Mouse (Mus musculus) limb, embryonic 15.5 days (tissue): ENCODE measurements at regions not wholly inside any gene's neighbourhood (a gene's known extent, or its start where the extent isn't known, plus 50 kb on each side); places are given as distances from the start of the nearest gene placed in this dataset.

Source experiments
- ATAC-seq: fragments of 200-750 bp; cut with Nextera tagmentation; 2 replicates; pipeline ENCODE4 v1.8.0; 2017; ENCODE audit warnings: low read depth, moderate TSS enrichment; ENCODE audit not compliant: insufficient number of reproducible peaks, low FRiP score, low TSS enrichment
- H3K27ac ChIP-seq: fragments of 300-500 bp; sonication (generic); 2 replicates; pipeline ENCODE4 v1.5.1; 2015; ENCODE audit warnings: moderate library complexity, mild to moderate bottlenecking, inconsistent platforms
- H3K27me3 ChIP-seq: fragments of 300-500 bp; sonication (generic); 2 replicates; pipeline ENCODE4 v1.6.1; 2015; ENCODE audit warnings: inconsistent platforms
- H3K36me3 ChIP-seq: fragments of 300-500 bp; sonication (generic); 2 replicates; pipeline ENCODE4 v1.6.1; 2015; ENCODE audit warnings: inconsistent platforms
- H3K4me1 ChIP-seq: fragments of 300-500 bp; sonication (generic); 2 replicates; pipeline ENCODE4 v1.6.1; 2015; ENCODE audit warnings: inconsistent platforms
- H3K4me2 ChIP-seq: fragments of 300-500 bp; sonication (generic); 2 replicates; pipeline ENCODE4 v1.6.1; 2015; ENCODE audit warnings: mild to moderate bottlenecking, inconsistent platforms
- H3K4me3 ChIP-seq: fragments of 300-500 bp; sonication (generic); 2 replicates; pipeline ENCODE4 v1.5.1; 2015; ENCODE audit warnings: mild to moderate bottlenecking, inconsistent platforms
- H3K9ac ChIP-seq: fragments of 300-500 bp; sonication (generic); 2 replicates; pipeline ENCODE4 v1.6.1; 2015; ENCODE audit warnings: inconsistent platforms
- H3K9me3 ChIP-seq: fragments of 300-500 bp; sonication (generic); 2 replicates; pipeline ENCODE4 v1.6.1; 2016; ENCODE audit warnings: inconsistent platforms
- WGBS: fragments of 180-500 bp; shearing (Covaris S2); methylation state at CpG from one replicate; pipeline ENCODE4 v1.1.7; 2015; 5-methylcytosine and 5-hydroxymethylcytosine counted together

DNA sequence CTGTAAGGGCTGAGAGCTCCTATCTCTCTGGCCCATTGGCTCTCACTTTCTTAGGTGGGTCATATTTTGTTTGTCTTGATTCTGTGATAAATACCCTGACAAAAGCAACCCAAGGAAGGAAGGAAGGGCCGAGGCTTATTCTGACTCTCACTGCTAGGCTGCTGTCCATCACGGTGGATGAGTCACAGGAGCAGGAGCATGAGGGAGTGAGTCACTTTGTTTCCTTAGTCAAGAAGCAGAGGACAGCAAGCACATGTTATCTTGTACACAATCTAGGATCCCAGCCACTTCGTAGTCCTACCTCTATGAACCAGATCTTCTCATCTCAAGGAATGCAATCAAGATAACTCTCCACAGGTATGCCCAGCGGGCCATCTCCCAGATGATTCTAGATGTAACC, 69.9 kb downstream of the Atp6v1g3 start:
- Histone ChIP-seq H3K4me3 (no peak overlapping the region), H3K9me3 (no peaks in the 10 kb centered on the region), H3K4me1 (no peaks in the 10 kb centered on the region), H3K9ac (no peak overlapping the region), H3K4me2 (no peak overlapping the region), H3K36me3 (no peaks in the 10 kb centered on the region), H3K27ac (no peak overlapping the region), H3K27me3 (no peaks in the 10 kb centered on the region)
- 79% methylated on average over 4 of the region's 4 CpGs for WGBS
- no peak for ATAC-seq

DNA sequence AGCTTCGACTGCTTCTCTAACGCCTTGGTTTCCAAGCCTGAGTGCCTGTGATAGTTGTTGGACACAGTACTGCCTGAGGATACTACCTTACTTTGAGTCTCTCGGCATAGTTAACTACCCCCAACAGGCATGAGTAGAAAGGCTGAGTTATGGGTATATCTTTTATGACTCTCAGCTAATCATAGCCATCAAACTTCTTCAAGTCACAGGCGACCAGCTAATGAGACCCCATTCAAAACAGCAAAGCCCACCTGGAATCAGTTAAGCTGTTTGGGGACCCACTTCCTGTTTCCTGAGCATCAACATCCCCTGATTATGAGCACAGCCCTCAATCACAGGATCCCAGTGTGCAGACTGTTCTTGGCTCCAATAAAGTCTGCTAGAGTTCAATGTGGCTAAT, 71.4 kb downstream of the Atp6v1g3 start:
- Histone ChIP-seq H3K4me2 (no peak overlapping the region), H3K27ac (no peak overlapping the region), H3K4me1 (no peaks in the 10 kb centered on the region), H3K9me3 (no peaks in the 10 kb centered on the region), H3K27me3 (no peaks in the 10 kb centered on the region), H3K4me3 (no peak overlapping the region), H3K9ac (no peak overlapping the region), H3K36me3 (no peaks in the 10 kb centered on the region)
- no peak for ATAC-seq
- 27% methylated on average over 4 of the region's 4 CpGs for WGBS

- Histone ChIP-seq H3K36me3 (no peaks in the 10 kb centered on the region), H3K9ac (no peak overlapping the region), H3K4me1 (no peaks in the 10 kb centered on the region), H3K4me3 (no peak overlapping the region), H3K27ac (no peak overlapping the region), H3K4me2 (0 out of 2 replicates have a peak overlapping the region, but pooled peaks have one; percentile 12), H3K9me3 (no peaks in the 10 kb centered on the region), H3K27me3 (no peaks in the 10 kb centered on the region)
- WGBS, result 29% methylated on average over 10 of the region's 10 CpGs
- no peak for ATAC-seq
Observed at GRCm38 (mm10) chr1:138345992-138346391, 72.5 kb downstream of the Atp6v1g3 start.

GRCm38 (mm10) chr1:138346904-138347303, 73.4 kb downstream of the Atp6v1g3 start:
- H3K4me3 ChIP-seq, result no peak overlapping the region
- no peak overlapping the region for H3K4me2 ChIP-seq
- no peaks in the 10 kb centered on the region for H3K9me3 ChIP-seq
- no peak for ATAC-seq
- H3K4me1 ChIP-seq, result no peaks in the 10 kb centered on the region
- H3K27ac ChIP-seq, result no peak overlapping the region
- no peak overlapping the region for H3K9ac ChIP-seq
- no peaks in the 10 kb centered on the region for H3K27me3 ChIP-seq
- WGBS, result 64% methylated on average over 5 of the region's 5 CpGs
- no peaks in the 10 kb centered on the region for H3K36me3 ChIP-seq

GRCm38 (mm10) chr1:138348447-138348846, 74.9 kb downstream of the Atp6v1g3 start:
- H3K36me3 ChIP-seq, result no peaks in the 10 kb centered on the region
- WGBS, result 47% methylated on average over 6 of the region's 6 CpGs
- H3K4me2 ChIP-seq, result no peak overlapping the region
- H3K4me3 ChIP-seq, result no peak overlapping the region
- no peaks in the 10 kb centered on the region for H3K9me3 ChIP-seq
- no peaks in the 10 kb centered on the region for H3K27me3 ChIP-seq
- H3K4me1 ChIP-seq, result no peaks in the 10 kb centered on the region
- ATAC-seq, result no peak
- no peak overlapping the region for H3K27ac ChIP-seq
- no peak overlapping the region for H3K9ac ChIP-seq

- ATAC-seq, result no peak
Observed at GRCm38 (mm10) chr1:138349099-138349498, 75.6 kb downstream of the Atp6v1g3 start.

GRCm38 (mm10) chr1:138356407-138356806, 82.9 kb downstream of the Atp6v1g3 start:
- Histone ChIP-seq H3K36me3 (no peaks in the 10 kb centered on the region), H3K27ac (no peak overlapping the region), H3K4me1 (no peaks in the 10 kb centered on the region), H3K9ac (no peak overlapping the region), H3K4me2 (no peak overlapping the region), H3K27me3 (no peaks in the 10 kb centered on the region), H3K4me3 (no peak overlapping the region), H3K9me3 (no peaks in the 10 kb centered on the region)
- 65% methylated on average over 1 of the region's 1 CpGs for WGBS
- no peak for ATAC-seq

More at GRCm38 (mm10) chr1:138349099-138349498, 75.6 kb downstream of the Atp6v1g3 start:
- no peak overlapping the region for H3K4me3 ChIP-seq
- H3K9ac ChIP-seq, result no peak overlapping the region
- H3K27ac ChIP-seq, result no peak overlapping the region
- 65% methylated on average over 2 of the region's 2 CpGs for WGBS
- H3K4me2 ChIP-seq, result no peak overlapping the region
- H3K36me3 ChIP-seq, result no peaks in the 10 kb centered on the region
- H3K9me3 ChIP-seq, result no peaks in the 10 kb centered on the region
- no peaks in the 10 kb centered on the region for H3K4me1 ChIP-seq
- H3K27me3 ChIP-seq, result no peaks in the 10 kb centered on the region

- Histone ChIP-seq H3K4me1 (no peaks in the 10 kb centered on the region), H3K27ac (no peak overlapping the region), H3K36me3 (no peaks in the 10 kb centered on the region), H3K9me3 (no peaks in the 10 kb centered on the region), H3K4me2 (no peak overlapping the region), H3K9ac (no peak overlapping the region), H3K4me3 (no peak overlapping the region), H3K27me3 (no peaks in the 10 kb centered on the region)
- 46% methylated on average over 11 of the region's 11 CpGs for WGBS
- no peak for ATAC-seq
Observed at GRCm38 (mm10) chr1:138362684-138363472, 89.3 kb downstream of the Atp6v1g3 start.

- H3K4me3 ChIP-seq, result no peak overlapping the region
- H3K4me1 ChIP-seq, result no peaks in the 10 kb centered on the region
- H3K4me2 ChIP-seq, result no peak overlapping the region
- no peaks in the 10 kb centered on the region for H3K36me3 ChIP-seq
- H3K9ac ChIP-seq, result no peak overlapping the region
- ATAC-seq, result no peak
- H3K27me3 ChIP-seq, result no peaks in the 10 kb centered on the region
- no peaks in the 10 kb centered on the region for H3K9me3 ChIP-seq
- H3K27ac ChIP-seq, result no peak overlapping the region
Observed at GRCm38 (mm10) chr1:138369953-138370482, 96.5 kb downstream of the Atp6v1g3 start.

- no peak overlapping the region for H3K9ac ChIP-seq
- no peaks in the 10 kb centered on the region for H3K9me3 ChIP-seq
- WGBS, result 95% methylated on average over 1 of the region's 1 CpGs
- H3K4me2 ChIP-seq, result no peak overlapping the region
- H3K36me3 ChIP-seq, result no peaks in the 10 kb centered on the region
- no peaks in the 10 kb centered on the region for H3K27me3 ChIP-seq
- no peak overlapping the region for H3K27ac ChIP-seq
- no peaks in the 10 kb centered on the region for H3K4me1 ChIP-seq
- no peak for ATAC-seq
- H3K4me3 ChIP-seq, result no peak overlapping the region
Observed at GRCm38 (mm10) chr1:138371474-138371873, 97.9 kb downstream of the Atp6v1g3 start.

GRCm38 (mm10) chr1:138384146-138384545, 110.6 kb downstream of the Atp6v1g3 start:
- Histone ChIP-seq H3K9ac (no peak overlapping the region), H3K4me2 (no peak overlapping the region), H3K9me3 (no peaks in the 10 kb centered on the region), H3K4me3 (no peak overlapping the region), H3K27me3 (0 out of 2 replicates have a peak, but pooled peaks cover 3% of the 10 kb centered on the region), H3K4me1 (peaks cover 9% of the 10 kb centered on the region), H3K36me3 (no peaks in the 10 kb centered on the region), H3K27ac (no peak overlapping the region)
- ATAC-seq, result no peak
- 57% methylated on average over 3 of the region's 3 CpGs for WGBS

DNA sequence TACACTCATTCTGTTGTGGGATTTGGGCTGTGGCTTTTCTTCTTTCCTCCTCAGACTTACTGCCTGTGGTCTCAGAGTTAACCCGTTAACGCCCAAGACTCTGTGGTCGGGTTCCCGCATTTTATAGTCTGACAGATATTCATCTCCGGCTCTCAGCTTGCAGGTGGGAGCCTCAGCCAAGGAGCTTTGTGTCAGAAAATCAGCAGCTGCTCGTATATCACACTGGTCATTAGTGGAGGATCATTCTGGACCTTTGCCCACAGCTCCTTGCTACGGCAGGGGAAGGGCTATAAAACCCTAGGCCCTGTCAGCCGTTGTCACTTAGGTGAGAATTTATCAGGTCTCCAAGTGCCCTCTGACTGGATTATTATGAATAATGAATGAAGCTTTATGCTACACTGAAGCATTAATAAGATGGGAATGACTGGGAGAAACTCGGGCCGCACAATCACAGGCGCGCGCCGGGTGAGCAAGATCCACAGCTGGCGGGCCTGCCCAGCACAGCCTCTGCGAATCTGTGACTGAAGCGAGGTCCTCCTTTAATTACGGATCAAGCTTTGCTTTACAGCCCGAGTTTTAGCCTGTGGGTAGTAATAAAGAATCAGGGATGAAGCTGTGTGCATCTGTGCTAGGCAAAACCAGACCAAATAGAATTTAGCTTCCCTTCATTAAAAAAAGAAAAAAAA, 111.8 kb downstream of the Atp6v1g3 start:
- no peak for ATAC-seq

More for the DNA sequence above, 111.8 kb downstream of the Atp6v1g3 start:
- H3K27me3 ChIP-seq, result 0 out of 2 replicates have a peak, but pooled peaks cover 3% of the 10 kb centered on the region
- WGBS, result 3% methylated on average over 19 of the region's 19 CpGs
- H3K9me3 ChIP-seq, result no peaks in the 10 kb centered on the region
- peaks cover 9% of the 10 kb centered on the region for H3K4me1 ChIP-seq
- 0 out of 2 replicates have a peak overlapping the region, but pooled peaks have one; percentile 10 for H3K9ac ChIP-seq
- H3K4me3 ChIP-seq, result peak overlapping the region; percentile 15; the same call in 1 of the 2 replicates
- no peak overlapping the region for H3K27ac ChIP-seq
- H3K36me3 ChIP-seq, result no peaks in the 10 kb centered on the region
- H3K4me2 ChIP-seq, result peak overlapping the region; percentile 27
